Mouse (Mus musculus) heart, embryonic 11.5 days (tissue): ENCODE measurements around the gene Slc44a4. TPM values are rescaled to one million over a fixed set of nuclear protein-coding genes. Genes with fewer than 3 reads are reported as not detected.
"Not testable (repeated sequence)": the region's sequence is repeated elsewhere in the genome, so short reads cannot be mapped to it uniquely, and the experiment has no call there.

Experiments
- ATAC-seq: fragments of 200-750 bp; cut with Nextera tagmentation; replicated peaks from 2 replicates; pipeline ENCODE4 v1.8.0; 2017; ENCODE audit warnings: moderate library complexity; ENCODE audit not compliant: insufficient number of reproducible peaks, low FRiP score, low TSS enrichment
- H3K27ac ChIP-seq: fragments of 300-500 bp; sonication (generic); 2 replicates; pipeline ENCODE4 v1.5.1; 2014; ENCODE audit warnings: mild to moderate bottlenecking, low read depth, low read length
- H3K27me3 ChIP-seq: fragments of 300-500 bp; sonication (generic); 2 replicates; pipeline ENCODE4 v1.6.1; 2014; ENCODE audit warnings: mild to moderate bottlenecking, low read length, mixed read lengths; ENCODE audit not compliant: control insufficient read depth, insufficient read depth
- H3K36me3 ChIP-seq: fragments of 300-500 bp; sonication (generic); 2 replicates; pipeline ENCODE4 v1.6.1; 2014; ENCODE audit warnings: mild to moderate bottlenecking, low read length, moderate library complexity, mixed read lengths; ENCODE audit not compliant: control insufficient read depth, insufficient read depth
- H3K4me1 ChIP-seq: fragments of 300-500 bp; sonication (generic); 2 replicates; pipeline ENCODE4 v1.6.1; 2014; ENCODE audit warnings: low read length; ENCODE audit not compliant: control insufficient read depth, insufficient read depth
- H3K4me2 ChIP-seq: fragments of 300-500 bp; sonication (generic); 2 replicates; pipeline ENCODE4 v1.6.1; 2014; ENCODE audit warnings: mild to moderate bottlenecking, moderate library complexity
- H3K4me3 ChIP-seq: fragments of 300-500 bp; sonication (generic); 2 replicates; pipeline ENCODE4 v1.5.1; 2014; ENCODE audit warnings: low read depth, low read length
- H3K9ac ChIP-seq: fragments of 300-500 bp; sonication (generic); 2 replicates; pipeline ENCODE4 v1.6.1; 2014; ENCODE audit warnings: mild to moderate bottlenecking, low read depth, low read length, moderate library complexity
- H3K9me3 ChIP-seq: fragments of 300-500 bp; sonication (generic); replicated peaks from 2 replicates; pipeline ENCODE4 v1.6.1; 2016; ENCODE audit warnings: low read length; ENCODE audit not compliant: control insufficient read depth
- WGBS: fragments of 180-500 bp; shearing (Covaris S2); extraction: QIAGEN DNeasy Blood & Tissue Kit; methylation state at CpG from one replicate; pipeline ENCODE4 v1.1.7; 2014; ENCODE audit not compliant: insufficient replicate concordance; 5-methylcytosine and 5-hydroxymethylcytosine counted together
- polyA plus RNA-seq: library from polyadenylated mRNA; unstranded; fragments of >200 nt; fragmentation: Nextera tagmentation; extraction: Ambion mirVana; gene quantifications from 2 replicates; pipeline ENCODE4 v1.2.1, GENCODE M21; 2014

Gene Slc44a4
- polyA plus RNA-seq, 1 experiment from 2014 or later = 0.13 TPM

- H3K9me3 ChIP-seq = no peaks in the 10 kb centered on the region
- no peak overlapping the region for H3K4me3 ChIP-seq
- H3K4me2 ChIP-seq = no peak overlapping the region
- H3K36me3 ChIP-seq = peaks cover 9% of the 10 kb centered on the region
- no peak overlapping the region for H3K9ac ChIP-seq
- no peak for ATAC-seq
- H3K27me3 ChIP-seq = no peaks in the 10 kb centered on the region
- peaks cover 29% of the 10 kb centered on the region for H3K4me1 ChIP-seq
- H3K27ac ChIP-seq = no peak overlapping the region
- 84% methylated on average over 17 of the region's 17 CpGs for WGBS
Measured at GRCm38 (mm10) chr17:34896366-34896765, 17.9 kb upstream of the Slc44a4 start.

- Histone ChIP-seq H3K36me3 (peaks cover 11% of the 10 kb centered on the region), H3K4me2 (peak overlapping the region; percentile 93), H3K27me3 (no peaks in the 10 kb centered on the region), H3K27ac (peak overlapping the region; percentile 90), H3K4me3 (peak overlapping the region; percentile 78), H3K4me1 (peaks cover 29% of the 10 kb centered on the region), H3K9ac (peak overlapping the region; percentile 98), H3K9me3 (no peaks in the 10 kb centered on the region)
- WGBS = 10% methylated on average over 10 of the region's 10 CpGs
- ATAC-seq = no peak
Measured at GRCm38 (mm10) chr17:34897373-34898159, 16.7 kb upstream of the Slc44a4 start.

- Histone ChIP-seq H3K27ac (peak within 1 kb of the TSS; percentile 90), H3K4me3 (peak within 1 kb of the TSS; percentile 78), H3K4me1 (peaks cover 29% of the 10 kb centered on the region), H3K4me2 (peak within 1 kb of the TSS; percentile 93), H3K27me3 (no peaks in the 10 kb centered on the region), H3K9me3 (no peaks in the 10 kb centered on the region), H3K36me3 (peaks cover 13% of the 10 kb centered on the region), H3K9ac (peak within 1 kb of the TSS; percentile 98)
- no peak; the same call in 1 of the 2 replicates for ATAC-seq
- under 1% methylated on average over 23 of the region's 44 CpGs for WGBS
Measured at GRCm38 (mm10) chr17:34898160-34898586, 16.1 kb upstream of the Slc44a4 start, which contains the start of the genes C2 and Ehmt2. Gene C2 (minus strand): TSS chr17:34898265. Gene Ehmt2 (plus strand): TSS chr17:34898469.

- Histone ChIP-seq H3K4me3 (peak overlapping the region; percentile 78), H3K9ac (peak overlapping the region; percentile 98), H3K9me3 (no peaks in the 10 kb centered on the region), H3K4me2 (peak overlapping the region; percentile 93), H3K4me1 (peaks cover 26% of the 10 kb centered on the region), H3K27me3 (no peaks in the 10 kb centered on the region), H3K36me3 (peaks cover 15% of the 10 kb centered on the region), H3K27ac (peak overlapping the region; percentile 90)
- WGBS = under 1% methylated on average over 16 of the region's 47 CpGs
- no peak for ATAC-seq
Measured at GRCm38 (mm10) chr17:34898706-34899052, 15.6 kb upstream of the Slc44a4 start.

- under 1% methylated on average over 39 of the region's 45 CpGs for WGBS
Measured at GRCm38 (mm10) chr17:34899053-34899889, 15.0 kb upstream of the Slc44a4 start.

GRCm38 (mm10) chr17:34899890-34900243 lies 14.4 kb upstream of the Slc44a4 start:
- Histone ChIP-seq H3K4me2 (peak overlapping the region; percentile 93), H3K4me3 (peak overlapping the region; percentile 78), H3K9ac (peak overlapping the region; percentile 98), H3K36me3 (peaks cover 15% of the 10 kb centered on the region), H3K27ac (peak overlapping the region; percentile 90), H3K4me1 (peaks cover 23% of the 10 kb centered on the region; the same call in 1 of the 2 replicates), H3K27me3 (no peaks in the 10 kb centered on the region), H3K9me3 (no peaks in the 10 kb centered on the region)
- 5% methylated on average over 5 of the region's 5 CpGs for WGBS
- no peak for ATAC-seq

More at GRCm38 (mm10) chr17:34899053-34899889, 15.0 kb upstream of the Slc44a4 start:
- Histone ChIP-seq H3K9me3 (no peaks in the 10 kb centered on the region), H3K4me3 (peak overlapping the region; percentile 78), H3K9ac (peak overlapping the region; percentile 98), H3K36me3 (peaks cover 15% of the 10 kb centered on the region), H3K4me1 (peaks cover 24% of the 10 kb centered on the region; the same call in 1 of the 2 replicates), H3K27me3 (no peaks in the 10 kb centered on the region), H3K27ac (peak overlapping the region; percentile 90), H3K4me2 (peak overlapping the region; percentile 93)
- no peak for ATAC-seq

- peaks cover 19% of the 10 kb centered on the region for H3K36me3 ChIP-seq
- peaks cover 15% of the 10 kb centered on the region; the same call in 1 of the 2 replicates for H3K4me1 ChIP-seq
- H3K9me3 ChIP-seq, H3K27ac ChIP-seq, H3K9ac ChIP-seq, H3K27me3 ChIP-seq, H3K4me2 ChIP-seq, ATAC-seq, H3K4me3 ChIP-seq: not testable (repeated sequence)
Measured at GRCm38 (mm10) chr17:34900826-34901225, 13.4 kb upstream of the Slc44a4 start.

GRCm38 (mm10) chr17:34901948-34902347 lies 12.3 kb upstream of the Slc44a4 start:
- not testable (repeated sequence) for H3K27me3 ChIP-seq, ATAC-seq, H3K27ac ChIP-seq, H3K9ac ChIP-seq, H3K4me3 ChIP-seq, H3K9me3 ChIP-seq, H3K4me2 ChIP-seq, H3K4me1 ChIP-seq
- H3K36me3 ChIP-seq = peaks cover 24% of the 10 kb centered on the region
- 90% methylated on average over 8 of the region's 10 CpGs for WGBS
